Mouse (Mus musculus) G1E (cell line): ENCODE data around the gene Slc25a51. TPM values are rescaled to one million over a fixed set of nuclear protein-coding genes. Genes with fewer than 3 reads are reported as not detected.

Source experiments
- ATAC-seq: 2 replicates; pipeline ENCODE4 v1.8.0; 2016; ENCODE audit warnings: mild to moderate bottlenecking; ENCODE audit not compliant: insufficient number of reproducible peaks, poor library complexity, low FRiP score, severe bottlenecking; ENCODE audit errors: extremely low read depth
- DNase-seq: peaks from one replicate; pipeline ENCODE4 v3.0.0; 2012; ENCODE audit warnings: low spot score
- H3K27me3 ChIP-seq: 2 replicates; pipeline ENCODE4 v1.6.1; 2012; ENCODE audit warnings: mild to moderate bottlenecking, low read length, inconsistent platforms; ENCODE audit not compliant: insufficient read depth
- H3K36me3 ChIP-seq: replicated peaks from 2 replicates; pipeline ENCODE3; 2012; ENCODE audit warnings: mild to moderate bottlenecking, inconsistent platforms
- H3K4me1 ChIP-seq: 2 replicates; pipeline ENCODE4 v1.6.1; 2012; ENCODE audit warnings: low read depth, low read length, inconsistent platforms, mixed read lengths; ENCODE audit not compliant: insufficient read depth
- H3K4me3 ChIP-seq: 2 replicates; pipeline ENCODE4 v1.5.1; 2012; ENCODE audit warnings: low read depth, mild to moderate bottlenecking, inconsistent platforms, low read length, moderate library complexity, mixed read lengths
- H3K9me3 ChIP-seq: replicated peaks from 2 replicates; pipeline ENCODE4 v1.6.1; 2012; ENCODE audit warnings: inconsistent platforms
- CTCF ChIP-seq: IDR thresholded peaks from 2 replicates; pipeline ENCODE4 v1.5.1; 2012; ENCODE audit warnings: low read depth, low read length, inconsistent platforms, mixed read lengths
- GATA1 ChIP-seq: IDR thresholded peaks from 2 replicates; pipeline ENCODE4 v1.6.1; 2012; ENCODE audit warnings: borderline replicate concordance, low read length, inconsistent platforms, mixed read lengths
- GATA2 ChIP-seq: IDR thresholded peaks from 2 replicates; pipeline ENCODE4 v1.6.1; 2012; ENCODE audit warnings: low read depth, low read length, inconsistent platforms, borderline replicate concordance
- POLR2AphosphoS5 ChIP-seq: IDR thresholded peaks from 2 replicates; pipeline ENCODE4 v1.6.1; 2012; ENCODE audit warnings: low read depth, low read length, inconsistent platforms; ENCODE audit not compliant: insufficient replicate concordance
- TAL1 ChIP-seq: conservative IDR thresholded peaks from 2 replicates; pipeline ENCODE4 v1.6.1; 2012; ENCODE audit warnings: low read depth, low read length, inconsistent platforms, mixed read lengths
- polyA plus RNA-seq: library from polyadenylated mRNA; stranded (reverse); fragments of >175 nt; gene quantifications from 2 replicates; pipeline ENCODE4 v1.2.3, GENCODE M21; 2012
- total RNA-seq, 2 experiments: library from RNA; stranded (forward) in 1 of 2; stranded (reverse) in 1 of 2; fragments of 200-1000 nt in 1 of 2; fragments of >200 nt in 1 of 2; fragmentation: Nextera tagmentation in 1 of 2; gene quantifications; 2 replicates each; pipeline ENCODE4 v1.2.3; 2014 to 2017

Gene Slc25a51
- total and polyA plus RNA-seq, 3 experiments: 33.5 to 84.0 (median 46.4) TPM

GRCm38 (mm10) chr4:45376573-45376972, 32.0 kb downstream of the Slc25a51 start:
- TF ChIP-seq GATA1 (no peak), POLR2AphosphoS5 (no peak), GATA2 (no peak), TAL1 (no peak), CTCF (no peak)
- peaks cover 54% of the 10 kb centered on the region for H3K36me3 ChIP-seq
- no peak overlapping the region for H3K4me3 ChIP-seq
- no peaks in the 10 kb centered on the region for H3K9me3 ChIP-seq
- H3K27me3 ChIP-seq: no peaks in the 10 kb centered on the region
- no peak for ATAC-seq
- no peaks in the 10 kb centered on the region for H3K4me1 ChIP-seq
- DNase-seq: no peak

GRCm38 (mm10) chr4:45374879-45375278, 33.7 kb downstream of the Slc25a51 start:
- Histone ChIP-seq H3K36me3 (peaks cover 67% of the 10 kb centered on the region), H3K9me3 (no peaks in the 10 kb centered on the region), H3K4me3 (no peak overlapping the region), H3K27me3 (no peaks in the 10 kb centered on the region), H3K4me1 (no peaks in the 10 kb centered on the region)
- no peak for ATAC-seq
- no peak for DNase-seq
- TF ChIP-seq GATA1: no peak
- TF ChIP-seq POLR2AphosphoS5: no peak
- no peak for TF ChIP-seq CTCF
- no peak for TF ChIP-seq TAL1
- TF ChIP-seq GATA2: no peak

- H3K27me3 ChIP-seq: no peaks in the 10 kb centered on the region
- no peak for DNase-seq
- no peak overlapping the region for H3K4me3 ChIP-seq
- no peaks in the 10 kb centered on the region for H3K9me3 ChIP-seq
- H3K4me1 ChIP-seq: no peaks in the 10 kb centered on the region
- H3K36me3 ChIP-seq: peaks cover 70% of the 10 kb centered on the region
- no peak for ATAC-seq
- TF ChIP-seq TAL1: no peak
- no peak for TF ChIP-seq CTCF
- no peak for TF ChIP-seq POLR2AphosphoS5
- no peak for TF ChIP-seq GATA2
- TF ChIP-seq GATA1: no peak
These were observed 37.3 kb downstream of the Slc25a51 start for GRCm38 (mm10) chr4:45371261-45371660.

- DNase-seq: no peak
- ATAC-seq: no peak
- Histone ChIP-seq H3K9me3 (no peaks in the 10 kb centered on the region), H3K4me1 (no peaks in the 10 kb centered on the region), H3K36me3 (peaks cover 70% of the 10 kb centered on the region), H3K27me3 (no peaks in the 10 kb centered on the region), H3K4me3 (no peak overlapping the region)
- TF ChIP-seq POLR2AphosphoS5 (no peak), CTCF (no peak), GATA2 (no peak), TAL1 (no peak), GATA1 (no peak)
These were observed 51.9 kb downstream of the Slc25a51 start for GRCm38 (mm10) chr4:45356653-45357052.

Other genes starting within 250 kb of the Slc25a51 start
- 20.8 and 30.5 TPM in 2 replicates for gene Frmpd1, start 223.9 kb downstream of the Slc25a51 start, total RNA-seq (2014; fragmentation: Nextera tagmentation)
- 22.5 and 23.2 TPM in 2 replicates for gene Frmpd1, start 223.9 kb downstream of the Slc25a51 start, total RNA-seq (2017)
- gene Frmpd1, start 223.9 kb downstream of the Slc25a51 start, polyA plus RNA-seq: 8.3 and 9.2 TPM in 2 replicates
- 29.0 and 31.0 TPM in 2 replicates for gene Trmt10b, start 111.6 kb downstream of the Slc25a51 start, total RNA-seq (2014; fragmentation: Nextera tagmentation)
- gene Trmt10b, start 111.6 kb downstream of the Slc25a51 start, total RNA-seq (2017): 22.8 and 23.4 TPM in 2 replicates
- 1.7 and 2.0 TPM in 2 replicates for gene Trmt10b, start 111.6 kb downstream of the Slc25a51 start, polyA plus RNA-seq
- gene Dcaf10, start 66.7 kb downstream of the Slc25a51 start, total RNA-seq (2014; fragmentation: Nextera tagmentation): 18.0 and 23.5 TPM in 2 replicates
- 13.6 and 13.8 TPM in 2 replicates for gene Dcaf10, start 66.7 kb downstream of the Slc25a51 start, total RNA-seq (2017)
- 28.8 and 38.6 TPM in 2 replicates for gene Dcaf10, start 66.7 kb downstream of the Slc25a51 start, polyA plus RNA-seq
- 70.5 and 82.3 TPM in 2 replicates for gene Exosc3, start 66.0 kb downstream of the Slc25a51 start, total RNA-seq (2014; fragmentation: Nextera tagmentation)
- 240 and 278 TPM in 2 replicates for gene Exosc3, start 66.0 kb downstream of the Slc25a51 start, total RNA-seq (2017)
- 125 and 148 TPM in 2 replicates for gene Exosc3, start 66.0 kb downstream of the Slc25a51 start, polyA plus RNA-seq
- gene Shb, start 123.7 kb upstream of the Slc25a51 start, total RNA-seq (2014; fragmentation: Nextera tagmentation): not detected in 2 replicates
- gene Shb, start 123.7 kb upstream of the Slc25a51 start, total RNA-seq (2017): not detected in 2 replicates
- gene Shb, start 123.7 kb upstream of the Slc25a51 start, polyA plus RNA-seq: not detected in 2 replicates